Mouse (Mus musculus) heart, postnatal 25 days (tissue): ENCODE results near the gene Lactbl1. TPM values are rescaled to one million over a fixed set of nuclear protein-coding genes. Genes with fewer than 3 reads are reported as not detected.

Source experiments
- DNase-seq: peaks from one replicate; pipeline ENCODE4 v3.0.0; 2022; ENCODE audit warnings: low spot score
- intact Hi-C: fragments of 180-260 bp; cut with DNase I; formaldehyde crosslinking; loops from one replicate; pipeline ENCODE4 v1.15.1; 2025
- total RNA-seq, 2 experiments: library from RNA; stranded (reverse); gene quantifications; 2 replicates each; pipeline ENCODE4 v1.2.3; 2021

The Lactbl1 gene
- total RNA-seq, 2 experiments from 2014 or later, result not detected

- intact Hi-C loops, result no loop called here
- no peak for DNase-seq
Measured at GRCm38 (mm10) chr4:136631237-136631994, 9.0 kb downstream of the Lactbl1 start.

- intact Hi-C loops, result no loop called here
- DNase-seq, result no peak
Measured at GRCm38 (mm10) chr4:136635995-136636394, 13.6 kb downstream of the Lactbl1 start.

GRCm38 (mm10) chr4:136636511-136636910 is 14.1 kb downstream of the Lactbl1 start:
- no peak for DNase-seq
- intact Hi-C loops, result no loop called here

GRCm38 (mm10) chr4:136636983-136637562 is 14.7 kb downstream of the Lactbl1 start:
- intact Hi-C loops, result no loop called here

GRCm38 (mm10) chr4:136637563-136638229 is 15.3 kb downstream of the Lactbl1 start:
- intact Hi-C loops, result no loop called here
- no peak for DNase-seq

More at GRCm38 (mm10) chr4:136636983-136637562, 14.7 kb downstream of the Lactbl1 start:
- no peak for DNase-seq

GRCm38 (mm10) chr4:136638230-136638750 is 15.9 kb downstream of the Lactbl1 start:
- intact Hi-C loops, result no loop called here

GRCm38 (mm10) chr4:136638890-136639289 is 16.5 kb downstream of the Lactbl1 start:
- intact Hi-C loops, result no loop called here
- DNase-seq, result no peak

More at GRCm38 (mm10) chr4:136638230-136638750, 15.9 kb downstream of the Lactbl1 start:
- no peak for DNase-seq

- no peak for DNase-seq
- intact Hi-C loops, result no loop called here
Measured at GRCm38 (mm10) chr4:136648922-136649479, 26.6 kb downstream of the Lactbl1 start.

GRCm38 (mm10) chr4:136649480-136650196 is 27.2 kb downstream of the Lactbl1 start:
- no peak for DNase-seq
- intact Hi-C loops, result no loop called here

- no peak for DNase-seq
- intact Hi-C loops, result no loop called here
Measured at GRCm38 (mm10) chr4:136650261-136650660, 27.8 kb downstream of the Lactbl1 start.

- intact Hi-C loops, result no loop called here
- DNase-seq, result no peak
Measured at GRCm38 (mm10) chr4:136651357-136651811, 29.0 kb downstream of the Lactbl1 start.

GRCm38 (mm10) chr4:136651882-136652527 is 29.6 kb downstream of the Lactbl1 start:
- intact Hi-C loops, result no loop called here
- no peak for DNase-seq

GRCm38 (mm10) chr4:136652528-136652910 is 30.1 kb downstream of the Lactbl1 start:
- DNase-seq, result no peak
- intact Hi-C loops, result no loop called here

- DNase-seq, result no peak
- intact Hi-C loops, result no loop called here
Measured at GRCm38 (mm10) chr4:136653019-136653418, 30.6 kb downstream of the Lactbl1 start.

GRCm38 (mm10) chr4:136653692-136654234 is 31.3 kb downstream of the Lactbl1 start:
- intact Hi-C loops, result no loop called here
- no peak for DNase-seq

GRCm38 (mm10) chr4:136657914-136658313 is 35.5 kb downstream of the Lactbl1 start:
- intact Hi-C loops, result no loop called here

GRCm38 (mm10) chr4:136665068-136665467 is 42.6 kb downstream of the Lactbl1 start:
- intact Hi-C loops, result no loop called here
- DNase-seq, result no peak

More at GRCm38 (mm10) chr4:136657914-136658313, 35.5 kb downstream of the Lactbl1 start:
- DNase-seq, result no peak

GRCm38 (mm10) chr4:136666002-136666401 is 43.6 kb downstream of the Lactbl1 start:
- DNase-seq, result no peak
- intact Hi-C loops, result no loop called here

GRCm38 (mm10) chr4:136667757-136668156 is 45.3 kb downstream of the Lactbl1 start:
- no peak for DNase-seq
- intact Hi-C loops, result no loop called here
